Mouse (Mus musculus) cortical plate, adult 2 months (tissue): ENCODE data around the gene Sos2. TPM values are rescaled to one million over a fixed set of nuclear protein-coding genes. Genes with fewer than 3 reads are reported as not detected.

Experiments used
- H3K27ac ChIP-seq: fragments of 200-500 bp; 2 replicates; pipeline ENCODE4 v1.5.1; 2012; ENCODE audit warnings: low read length, control low read depth, inconsistent platforms; ENCODE audit not compliant: insufficient read depth
- H3K4me1 ChIP-seq: fragments of 200-500 bp; 2 replicates; pipeline ENCODE4 v1.6.1; 2011; ENCODE audit warnings: low read length; ENCODE audit not compliant: control insufficient read depth, insufficient read depth
- H3K4me3 ChIP-seq: fragments of 200-500 bp; 2 replicates; pipeline ENCODE4 v1.5.1; 2011; ENCODE audit warnings: mild to moderate bottlenecking, low read length, control low read depth; ENCODE audit not compliant: insufficient read depth
- CTCF ChIP-seq: fragments of 200-500 bp; IDR thresholded peaks from 2 replicates; pipeline ENCODE4 v1.5.1; 2011; ENCODE audit warnings: mild to moderate bottlenecking, control low read depth, low read length; ENCODE audit not compliant: insufficient read depth; ENCODE audit errors: extremely low read depth
- POLR2A ChIP-seq: fragments of 200-500 bp; IDR thresholded peaks from 2 replicates; pipeline ENCODE4 v1.6.1; 2011; ENCODE audit warnings: mild to moderate bottlenecking, low read length, control low read depth; ENCODE audit not compliant: insufficient read depth; ENCODE audit errors: extremely low read depth
- polyA plus RNA-seq: library from polyadenylated mRNA; depleted of rRNA; stranded (reverse); fragments of >200 nt; gene quantifications from 2 replicates; pipeline ENCODE4 v1.2.3, GENCODE M21; 2012

The Sos2 gene
- polyA plus RNA-seq, 1 experiment = 32.1 TPM

DNA sequence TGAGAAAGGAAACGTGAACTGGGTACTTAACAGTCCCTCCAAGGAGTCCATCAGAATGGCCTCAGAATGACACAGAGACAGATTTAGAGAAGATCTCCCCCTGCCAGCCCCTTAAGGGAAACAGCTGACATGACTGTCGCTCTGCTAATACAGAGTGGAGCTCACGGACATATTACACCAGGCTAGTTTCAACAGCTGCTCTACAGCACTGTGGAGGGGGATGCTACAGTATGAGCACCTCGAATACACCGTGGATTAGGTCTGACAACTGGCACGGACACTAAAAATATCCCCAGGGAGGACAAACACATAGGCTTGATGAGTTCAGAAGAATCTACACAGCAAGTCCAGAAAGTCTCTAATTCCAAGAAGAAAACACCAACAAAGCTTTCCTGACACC, 16.7 kb upstream of the Sos2 start:
- TF ChIP-seq CTCF (no peak), POLR2A (no peak)
- no peak overlapping the region for H3K4me3 ChIP-seq
- H3K4me1 ChIP-seq = no peaks in the 10 kb centered on the region
- H3K27ac ChIP-seq = no peak overlapping the region

DNA sequence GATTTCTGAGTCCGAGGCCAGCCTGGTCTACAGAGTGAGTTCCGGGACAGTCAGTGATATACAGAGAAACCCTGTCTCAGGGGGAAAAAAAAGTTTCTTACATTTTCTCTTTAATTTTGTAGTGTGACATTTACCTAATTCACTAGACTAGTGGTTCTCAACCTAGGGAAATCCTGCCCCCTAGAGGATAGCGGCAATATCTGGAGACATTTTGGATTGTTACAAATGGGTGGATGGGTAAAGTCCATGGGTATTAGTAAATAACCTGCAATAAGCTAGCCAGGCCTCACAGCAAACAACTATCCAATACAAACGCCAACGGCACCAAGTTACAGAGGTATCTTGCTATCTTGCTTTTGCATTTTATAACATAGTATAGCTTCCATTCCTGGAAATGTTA, 15.1 kb upstream of the Sos2 start:
- no peaks in the 10 kb centered on the region for H3K4me1 ChIP-seq
- TF ChIP-seq POLR2A (no peak), CTCF (peak; percentile 40; the same call in 1 of the 2 replicates)
- no peak overlapping the region for H3K27ac ChIP-seq
- H3K4me3 ChIP-seq = no peak overlapping the region

DNA sequence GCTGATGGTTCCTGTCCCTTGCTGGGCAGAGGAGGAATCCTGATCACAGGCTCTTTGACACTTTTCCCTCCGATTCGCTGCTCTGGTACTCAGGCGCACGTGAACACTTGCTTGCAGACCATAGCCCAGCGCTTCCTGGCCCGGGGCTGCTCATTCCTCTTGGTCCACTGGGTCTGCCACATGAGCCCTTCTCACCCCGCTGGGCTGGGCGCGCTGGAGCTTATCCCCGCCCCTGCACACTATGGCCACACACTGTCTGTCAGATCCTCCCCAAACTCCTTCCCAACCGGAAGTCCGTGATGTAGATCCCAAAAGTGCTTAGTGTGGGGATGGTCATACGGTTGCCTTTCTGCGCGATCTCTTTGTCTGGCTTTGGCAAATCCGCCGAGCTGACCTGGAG, 11.8 kb upstream of the Sos2 start:
- no peak overlapping the region for H3K27ac ChIP-seq
- TF ChIP-seq POLR2A (no peak), CTCF (no peak)
- no peaks in the 10 kb centered on the region for H3K4me1 ChIP-seq
- H3K4me3 ChIP-seq = no peak overlapping the region

DNA sequence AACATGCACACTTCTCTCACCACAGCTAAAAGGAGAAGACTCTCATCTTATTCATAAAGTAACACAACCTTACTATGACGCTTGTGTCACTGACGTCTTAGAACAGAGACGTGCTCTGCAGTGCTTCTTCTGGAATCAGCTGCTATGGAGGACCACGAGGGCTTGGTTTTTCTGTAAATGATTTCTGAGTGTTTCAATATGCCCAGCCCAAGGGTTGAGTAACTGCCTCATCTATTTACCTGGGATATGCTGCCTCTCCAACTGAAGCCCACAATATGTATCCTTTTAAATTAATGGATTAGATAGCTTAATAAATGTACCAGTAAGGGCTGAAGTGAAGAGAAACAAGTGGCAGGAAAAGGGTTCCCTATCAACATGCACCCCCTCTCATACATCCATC, 9.1 kb upstream of the Sos2 start:
- TF ChIP-seq CTCF (no peak), POLR2A (no peak)
- Histone ChIP-seq H3K4me1 (no peaks in the 10 kb centered on the region), H3K27ac (no peak overlapping the region)

DNA sequence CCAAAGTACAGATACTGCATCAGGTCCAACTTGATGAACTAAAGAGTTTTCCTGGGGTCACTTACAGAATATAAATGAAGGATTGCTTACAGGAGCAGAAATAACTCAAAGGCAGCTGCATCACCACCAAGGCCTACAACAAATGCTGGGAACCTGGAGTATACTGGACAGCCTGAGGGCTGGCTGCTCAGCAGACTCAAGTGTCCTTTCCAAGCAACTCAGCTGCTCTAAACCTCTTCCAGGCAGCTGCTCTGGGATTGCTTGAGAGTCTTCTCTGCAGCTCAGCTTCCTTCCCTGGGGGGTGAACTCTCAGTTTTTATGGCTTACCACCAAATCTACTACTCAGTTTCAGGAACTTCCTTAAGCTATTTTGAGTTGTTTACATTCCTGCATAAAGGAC, 7.4 kb upstream of the Sos2 start:
- Histone ChIP-seq H3K4me3 (no peak overlapping the region), H3K4me1 (no peaks in the 10 kb centered on the region)
- TF ChIP-seq POLR2A (no peak), CTCF (no peak)

More for the DNA sequence above, 9.1 kb upstream of the Sos2 start:
- no peak overlapping the region for H3K4me3 ChIP-seq

DNA sequence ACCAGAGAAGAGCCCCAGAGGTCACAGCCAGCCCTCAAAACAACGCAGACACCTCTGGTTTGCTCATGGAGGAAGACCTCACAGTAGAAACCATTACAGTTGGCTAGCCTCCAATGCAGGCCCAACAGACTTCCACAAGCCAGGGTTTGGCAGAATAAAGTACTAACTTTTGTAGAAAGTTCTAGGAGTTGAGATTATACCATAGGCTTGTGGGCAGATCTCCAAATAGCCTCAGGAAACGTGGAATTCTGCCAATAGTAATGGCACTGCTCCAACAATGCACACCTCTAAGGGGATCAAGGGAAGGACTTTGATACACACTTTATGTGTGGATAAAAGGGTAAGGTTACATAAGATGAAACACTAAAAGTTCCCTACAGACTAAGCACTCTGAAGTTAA, 6.7 kb upstream of the Sos2 start:
- Histone ChIP-seq H3K4me3 (no peak overlapping the region), H3K4me1 (no peaks in the 10 kb centered on the region), H3K27ac (no peak overlapping the region)
- no peak for TF ChIP-seq CTCF
- TF ChIP-seq POLR2A = no peak

More for the DNA sequence above, 7.4 kb upstream of the Sos2 start:
- H3K27ac ChIP-seq = no peak overlapping the region

DNA sequence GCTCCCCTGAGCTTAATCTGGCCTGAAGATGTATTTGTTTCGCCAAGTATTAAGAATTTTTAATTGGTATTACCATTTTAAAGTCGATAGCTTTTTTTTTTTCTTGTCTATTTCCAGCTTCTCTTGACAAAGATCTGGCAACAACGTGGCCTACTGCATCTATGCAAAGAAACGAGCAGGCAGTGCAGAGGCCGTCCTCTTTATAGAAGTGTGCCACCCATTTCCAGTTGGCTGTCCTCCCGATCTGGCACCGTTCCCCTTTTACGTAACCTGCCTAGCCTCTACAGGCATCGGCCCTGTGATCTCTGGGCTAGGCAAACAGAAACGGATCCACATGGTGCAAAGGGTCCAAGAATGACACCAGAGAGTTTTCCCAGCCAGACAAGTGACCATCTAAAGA, 1.9 kb upstream of the Sos2 start:
- TF ChIP-seq CTCF (no peak), POLR2A (no peak)
- Histone ChIP-seq H3K27ac (no peak overlapping the region), H3K4me3 (no peak overlapping the region), H3K4me1 (peaks cover 4% of the 10 kb centered on the region)

DNA sequence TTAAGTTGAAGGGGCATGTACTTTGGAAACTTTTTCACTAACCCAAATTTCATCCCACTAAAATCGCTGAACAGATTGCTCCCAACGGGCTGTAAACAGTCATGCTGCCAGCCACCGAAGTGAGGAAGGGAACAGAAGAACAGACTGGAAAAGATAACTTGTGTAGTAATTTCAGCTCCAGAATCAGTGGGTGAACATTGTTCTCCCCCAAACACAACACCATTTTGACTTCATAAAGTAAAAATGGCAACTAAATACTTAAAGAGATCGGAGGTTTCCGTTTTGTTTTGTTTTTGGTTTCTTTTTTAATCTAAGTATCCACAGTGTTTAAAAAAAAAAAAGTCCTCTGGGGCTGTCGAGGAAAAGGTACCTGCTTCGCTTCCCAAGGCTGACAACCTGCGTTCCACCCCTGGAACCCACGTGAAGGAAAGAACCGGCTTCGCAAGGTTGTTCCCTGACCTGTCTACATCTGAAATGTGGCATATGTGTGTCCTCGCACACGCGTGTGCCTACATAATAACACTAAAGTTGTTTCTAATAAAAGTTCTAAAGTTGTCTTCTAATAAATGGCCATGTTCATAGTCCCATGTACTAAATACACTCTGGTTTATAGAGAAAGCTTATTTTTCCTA, 1.3 kb upstream of the Sos2 start:
- H3K4me1 ChIP-seq = peaks cover 4% of the 10 kb centered on the region
- peak overlapping the region; percentile 69; the same call in 1 of the 2 replicates for H3K4me3 ChIP-seq
- TF ChIP-seq POLR2A (no peak), CTCF (no peak)
- H3K27ac ChIP-seq = no peak overlapping the region

DNA sequence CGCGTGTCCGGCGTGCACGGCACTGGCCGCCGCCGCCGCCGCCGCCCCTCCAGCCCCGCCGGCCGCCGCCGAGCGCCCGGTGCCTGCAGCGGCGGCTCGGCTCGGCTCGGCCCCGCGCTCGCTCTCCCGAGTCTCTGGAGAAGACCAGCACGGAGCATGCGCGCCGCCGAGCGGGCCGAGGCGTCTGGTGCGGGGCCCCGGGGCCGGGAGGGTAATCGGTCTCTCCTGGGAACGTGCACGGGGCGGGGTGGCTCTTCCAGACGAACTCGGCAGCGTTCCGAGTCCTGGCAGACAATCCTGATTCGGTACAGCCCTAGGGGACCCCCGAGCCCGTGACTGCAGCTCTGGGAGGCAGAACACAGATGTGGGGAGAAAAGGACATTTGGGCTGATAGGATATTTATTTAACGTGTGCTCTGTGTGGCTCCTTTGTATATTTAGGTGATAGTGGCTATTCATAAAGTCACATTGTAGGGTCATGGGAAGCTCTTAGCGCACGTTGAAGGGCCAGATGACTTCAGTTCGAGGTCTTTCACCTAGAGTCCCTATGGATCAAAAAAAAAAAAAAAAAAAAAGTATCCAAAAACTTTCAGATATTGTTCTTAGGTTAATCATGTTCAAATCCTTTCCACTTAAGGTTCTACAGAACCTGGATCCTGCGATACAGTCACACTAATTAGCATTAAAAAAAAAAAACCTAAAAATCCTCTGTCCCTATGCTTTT, 574 bp upstream of the Sos2 start:
- no peak for TF ChIP-seq POLR2A
- no peak for TF ChIP-seq CTCF
- Histone ChIP-seq H3K4me3 (peak overlapping the region; percentile 69), H3K4me1 (peaks cover 4% of the 10 kb centered on the region), H3K27ac (peak overlapping the region; percentile 66)
